Mouse (Mus musculus): ENCODE data around the gene Rtl1. TPM values are rescaled to one million over a fixed set of nuclear protein-coding genes. Genes with fewer than 3 reads are reported as not detected.

Gene Rtl1
- polyA plus RNA-seq, 1 experiment from 2014 or later, result 2.6 TPM

GRCm38 (mm10) chr12:109542635-109543249, 57.4 kb downstream of the Rtl1 start:
- Histone ChIP-seq H3K4me1 (peaks cover 13% of the 10 kb centered on the region), H3K9me3 (replicated peaks) (0 out of 2 replicates have a peak, but pooled peaks cover 4% of the 10 kb centered on the region), H3K27me3 (replicated peaks) (no peaks in the 10 kb centered on the region), H3K27ac (replicated peaks) (peak overlapping the region; percentile 87), H3K36me3 (peaks cover 16% of the 10 kb centered on the region), H3K9ac (replicated peaks) (peak overlapping the region; percentile 78; the same call in 1 of the 2 replicates), H3K4me2 (peak overlapping the region; percentile 50), H3K4me3 (replicated peaks) (peak overlapping the region; percentile 52)
- WGBS, result 42% methylated on average over 11 of the region's 17 CpGs
- ATAC-seq (ENCODE audit: low FRiP score), result peak; percentile 76

DNA sequence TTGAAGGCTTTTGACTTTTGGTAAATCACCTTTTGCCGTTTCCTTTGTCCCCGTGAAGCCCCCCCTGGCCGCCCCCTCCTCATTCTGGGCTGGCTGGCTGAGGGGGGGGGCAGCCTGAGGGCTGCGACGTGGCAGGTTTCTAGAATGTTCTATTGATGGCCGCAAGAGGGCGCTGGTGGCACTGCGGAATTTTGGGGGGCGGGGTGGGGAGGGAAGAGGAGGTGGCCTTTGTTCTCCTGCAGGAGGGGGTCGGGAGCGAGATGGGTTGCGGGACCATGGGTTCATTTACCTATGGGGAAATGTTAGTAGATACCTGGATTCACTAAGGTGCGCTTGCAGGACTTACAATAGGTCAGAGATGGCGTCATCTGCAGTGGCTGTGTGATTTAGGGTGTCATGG, 58.1 kb downstream of the Rtl1 start:
- peaks cover 8% of the 10 kb centered on the region for H3K36me3 ChIP-seq
- WGBS, result 40% methylated on average over 14 of the region's 14 CpGs
- peak overlapping the region; percentile 52 for H3K4me3 ChIP-seq (replicated peaks)
- no peak for ATAC-seq (ENCODE audit: low FRiP score)
- H3K27me3 ChIP-seq (replicated peaks), result no peaks in the 10 kb centered on the region
- peak overlapping the region; percentile 50 for H3K4me2 ChIP-seq
- peaks cover 9% of the 10 kb centered on the region for H3K4me1 ChIP-seq
- H3K27ac ChIP-seq (replicated peaks), result peak overlapping the region; percentile 87
- H3K9me3 ChIP-seq (replicated peaks), result 0 out of 2 replicates have a peak, but pooled peaks cover 4% of the 10 kb centered on the region
- H3K9ac ChIP-seq (replicated peaks), result peak overlapping the region; percentile 78

- Histone ChIP-seq H3K4me3 (replicated peaks) (peak overlapping the region; percentile 52), H3K36me3 (peaks cover 6% of the 10 kb centered on the region), H3K4me1 (peaks cover 8% of the 10 kb centered on the region), H3K9me3 (replicated peaks) (0 out of 2 replicates have a peak, but pooled peaks cover 4% of the 10 kb centered on the region), H3K4me2 (peak overlapping the region; percentile 50), H3K9ac (replicated peaks) (peak overlapping the region; percentile 78), H3K27me3 (replicated peaks) (no peaks in the 10 kb centered on the region), H3K27ac (replicated peaks) (peak overlapping the region; percentile 87)
- WGBS, result 47% methylated on average over 16 of the region's 16 CpGs
- no peak for ATAC-seq (ENCODE audit: low FRiP score)
Measured at GRCm38 (mm10) chr12:109541540-109541899, 58.6 kb downstream of the Rtl1 start.

- Histone ChIP-seq H3K36me3 (peaks cover under 1% of the 10 kb centered on the region; the same call in 1 of the 2 replicates), H3K9me3 (replicated peaks) (0 out of 2 replicates have a peak, but pooled peaks cover 4% of the 10 kb centered on the region), H3K27me3 (replicated peaks) (no peaks in the 10 kb centered on the region), H3K4me3 (replicated peaks) (peak overlapping the region; percentile 52), H3K9ac (replicated peaks) (peak overlapping the region; percentile 78), H3K27ac (replicated peaks) (peak overlapping the region; percentile 87), H3K4me1 (peaks cover 2% of the 10 kb centered on the region), H3K4me2 (peak overlapping the region; percentile 50)
- WGBS, result 46% methylated on average over 30 of the region's 30 CpGs
- peak; percentile 46; the same call in 1 of the 2 replicates for ATAC-seq (ENCODE audit: low FRiP score)
Measured at GRCm38 (mm10) chr12:109540739-109541539, 59.2 kb downstream of the Rtl1 start.

- Histone ChIP-seq H3K27ac (replicated peaks) (peak overlapping the region; percentile 85), H3K4me2 (peak overlapping the region; percentile 50), H3K4me3 (replicated peaks) (peak overlapping the region; percentile 52), H3K4me1 (no peaks in the 10 kb centered on the region), H3K27me3 (replicated peaks) (no peaks in the 10 kb centered on the region), H3K9ac (replicated peaks) (peak overlapping the region; percentile 47), H3K9me3 (replicated peaks) (0 out of 2 replicates have a peak, but pooled peaks cover 4% of the 10 kb centered on the region), H3K36me3 (no peaks in the 10 kb centered on the region)
- WGBS, result 55% methylated on average over 13 of the region's 13 CpGs
- ATAC-seq (ENCODE audit: low FRiP score), result no peak
Measured at GRCm38 (mm10) chr12:109539950-109540349, 60.2 kb downstream of the Rtl1 start.

MicroRNAs encoded within 50 kb of the gene (microRNA counts, 519-probe panel; counts per million panel counts)
- 1,580 counts per million, percentile 20 among the panel's probes with 10 or more counts for microRNA mmu-miR-1188
- microRNA mmu-miR-127, result 3,515 counts per million, percentile 86 among the panel's probes with 10 or more counts
- microRNA mmu-miR-136, result 3,960 counts per million, percentile 93 among the panel's probes with 10 or more counts
- microRNA mmu-miR-1906, result 1,961 counts per million, percentile 40 among the panel's probes with 10 or more counts
- microRNA mmu-miR-337-3p, result 1,625 counts per million, percentile 22 among the panel's probes with 10 or more counts
- 1,419 counts per million, percentile 13 among the panel's probes with 10 or more counts for microRNA mmu-miR-337-5p
- microRNA mmu-miR-341, result 1,077 counts per million, percentile 6 among the panel's probes with 10 or more counts
- microRNA mmu-miR-370, result 2,690 counts per million, percentile 63 among the panel's probes with 10 or more counts
- 3,264 counts per million, percentile 79 among the panel's probes with 10 or more counts for microRNA mmu-miR-431
- 400 counts per million, percentile 1 among the panel's probes with 10 or more counts for microRNA mmu-miR-432
- microRNA mmu-miR-433, result 3,503 counts per million, percentile 85 among the panel's probes with 10 or more counts
- microRNA mmu-miR-434-3p, result 3,883 counts per million, percentile 92 among the panel's probes with 10 or more counts
- 3,032 counts per million, percentile 73 among the panel's probes with 10 or more counts for microRNA mmu-miR-434-5p
- microRNA mmu-miR-493, result 2,096 counts per million, percentile 46 among the panel's probes with 10 or more counts
- 1,567 counts per million, percentile 19 among the panel's probes with 10 or more counts for microRNA mmu-miR-540-3p
- not detected for microRNA mmu-miR-540-5p
- microRNA mmu-miR-665, result 1,419 counts per million, percentile 13 among the panel's probes with 10 or more counts
- not detected for microRNA mmu-miR-673-3p
- 1,613 counts per million, percentile 21 among the panel's probes with 10 or more counts for microRNA mmu-miR-673-5p
- 2,638 counts per million, percentile 61 among the panel's probes with 10 or more counts for microRNA mmu-miR-770-3p
- 1,484 counts per million, percentile 15 among the panel's probes with 10 or more counts for microRNA mmu-miR-770-5p

Small RNA genes within 50 kb of the gene (microRNA-seq; reads per million reads assigned to microRNA genes)
- not detected for gene Gm23912
- 11.8 reads per million, percentile 27 among the genes with 10 or more reads in this experiment for gene Mir1188
- gene Mir127, result 8,062 reads per million, percentile 96 among the genes with 10 or more reads in this experiment
- gene Mir136, result not detected
- not detected for gene Mir1906-1
- 3.6 reads per million, percentile 14 among the genes with 10 or more reads in this experiment for gene Mir3070a
- gene Mir3070b, result not detected
- not detected for gene Mir3071
- not detected for gene Mir337
- gene Mir341, result 544 reads per million, percentile 74 among the genes with 10 or more reads in this experiment
- not detected for gene Mir3544
- gene Mir370, result 961 reads per million, percentile 78 among the genes with 10 or more reads in this experiment
- gene Mir431, result 2,345 reads per million, percentile 87 among the genes with 10 or more reads in this experiment
- not detected for gene Mir432
- gene Mir433, result 1,534 reads per million, percentile 82 among the genes with 10 or more reads in this experiment
- gene Mir434, result 2,330 reads per million, percentile 87 among the genes with 10 or more reads in this experiment
- gene Mir493, result 43.1 reads per million, percentile 41 among the genes with 10 or more reads in this experiment
- gene Mir540, result 338 reads per million, percentile 69 among the genes with 10 or more reads in this experiment
- 202 reads per million, percentile 62 among the genes with 10 or more reads in this experiment for gene Mir665
- 93.5 reads per million, percentile 51 among the genes with 10 or more reads in this experiment for gene Mir673
- 1,338 reads per million, percentile 82 among the genes with 10 or more reads in this experiment for gene Mir770

Other genes starting within 250 kb of the Rtl1 start
- 96.8 and 132 TPM in 2 replicates for gene Dlk1, start 147.5 kb downstream of the Rtl1 start, polyA plus RNA-seq (2015; fragmentation: Nextera tagmentation; extraction: Ambion mirVana)